Mouse (Mus musculus): Measurements from ENCODE around the gene Aplp2. TPM values are rescaled to one million over a fixed set of nuclear protein-coding genes. Genes with fewer than 3 reads are reported as not detected.

Gene Aplp2
- 721 and 724 TPM in 2 replicates for total RNA-seq (2014; fragmentation: Nextera tagmentation)
- total RNA-seq (2017), result 454 and 492 TPM in 2 replicates
- 65.1 and 79.4 TPM in 2 replicates for polyA plus RNA-seq (2012)

- peaks cover 14% of the 10 kb centered on the region for H3K36me3 ChIP-seq (replicated peaks)
- DNase-seq (ENCODE audit: low spot score) (peak; percentile 95), ATAC-seq (ENCODE audit: extremely low read depth, insufficient number of reproducible peaks, low FRiP score, poor library complexity, severe bottlenecking) (peak; percentile 95)
- 0 out of 2 replicates have a peak, but pooled peaks have one; percentile 44 for TF ChIP-seq POLR2AphosphoS5 (IDR thresholded peaks at IDR 0.05; ENCODE audit: insufficient replicate concordance, low read depth, low read length)
- TF ChIP-seq TAL1 (conservative IDR thresholded peaks at IDR 0.05; ENCODE audit: low read depth, low read length), result no peak
- H3K9me3 ChIP-seq (replicated peaks), result no peaks in the 10 kb centered on the region
- H3K4me3 ChIP-seq (ENCODE audit: low read depth, low read length), result peak within 1 kb of the TSS; percentile 98
- no peaks in the 10 kb centered on the region for H3K27me3 ChIP-seq (ENCODE audit: insufficient read depth, low read length)
- peaks cover 47% of the 10 kb centered on the region for H3K4me1 ChIP-seq (ENCODE audit: insufficient read depth, low read depth, low read length)
These were observed at the start of gene Aplp2 for GRCm38 (mm10) chr9:31211690-31212499. Aplp2 (minus strand) TSS chr9:31211815.

GRCm38 (mm10) chr9:31260219-31260618, 48.6 kb upstream of the Aplp2 start:
- DNase-seq (ENCODE audit: low spot score) (no peak), ATAC-seq (ENCODE audit: extremely low read depth, insufficient number of reproducible peaks, low FRiP score, poor library complexity, severe bottlenecking) (0 out of 2 replicates have a peak, but pooled peaks have one; percentile 12)
- Histone ChIP-seq H3K27me3 (ENCODE audit: insufficient read depth, low read length) (no peaks in the 10 kb centered on the region), H3K4me3 (ENCODE audit: low read depth, low read length) (no peak overlapping the region), H3K4me1 (ENCODE audit: insufficient read depth, low read depth, low read length) (peaks cover 69% of the 10 kb centered on the region), H3K36me3 (replicated peaks) (no peaks in the 10 kb centered on the region), H3K9me3 (replicated peaks) (no peaks in the 10 kb centered on the region)
- TF ChIP-seq CTCF (IDR thresholded peaks at IDR 0.05; ENCODE audit: low read depth, low read length) (no peak), GATA1 (IDR thresholded peaks at IDR 0.05; ENCODE audit: borderline replicate concordance, low read length) (no peak), POLR2AphosphoS5 (IDR thresholded peaks at IDR 0.05; ENCODE audit: insufficient replicate concordance, low read depth, low read length) (no peak), GATA2 (IDR thresholded peaks at IDR 0.05; ENCODE audit: borderline replicate concordance, low read depth, low read length) (no peak), TAL1 (conservative IDR thresholded peaks at IDR 0.05; ENCODE audit: low read depth, low read length) (no peak)

DNA sequence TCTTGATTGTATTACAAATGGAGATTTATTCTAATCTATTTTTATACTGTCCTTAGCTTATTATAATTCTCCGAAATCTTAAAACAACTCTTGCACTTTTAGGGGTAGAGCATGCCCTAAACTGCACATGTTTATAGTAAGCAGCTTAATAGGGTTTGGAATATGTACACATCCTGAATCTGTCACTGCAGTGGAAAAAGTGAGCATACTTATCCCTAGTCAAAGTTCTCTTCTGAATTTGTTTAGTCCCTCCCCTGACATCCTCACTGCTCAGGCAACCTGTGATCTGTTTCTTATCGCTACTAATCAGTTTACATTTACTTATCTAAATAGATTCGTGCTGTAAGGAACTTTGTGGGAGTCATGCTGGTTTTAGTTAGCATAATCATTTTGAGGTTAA, 46.6 kb upstream of the Aplp2 start:
- ATAC-seq (ENCODE audit: extremely low read depth, insufficient number of reproducible peaks, low FRiP score, poor library complexity, severe bottlenecking) (no peak), DNase-seq (ENCODE audit: low spot score) (no peak)
- Histone ChIP-seq H3K9me3 (replicated peaks) (no peaks in the 10 kb centered on the region), H3K27me3 (ENCODE audit: insufficient read depth, low read length) (no peaks in the 10 kb centered on the region), H3K4me3 (ENCODE audit: low read depth, low read length) (no peak overlapping the region), H3K36me3 (replicated peaks) (no peaks in the 10 kb centered on the region), H3K4me1 (ENCODE audit: insufficient read depth, low read depth, low read length) (peaks cover 80% of the 10 kb centered on the region)
- TF ChIP-seq TAL1 (conservative IDR thresholded peaks at IDR 0.05; ENCODE audit: low read depth, low read length) (no peak), CTCF (IDR thresholded peaks at IDR 0.05; ENCODE audit: low read depth, low read length) (no peak), GATA1 (IDR thresholded peaks at IDR 0.05; ENCODE audit: borderline replicate concordance, low read length) (no peak), POLR2AphosphoS5 (IDR thresholded peaks at IDR 0.05; ENCODE audit: insufficient replicate concordance, low read depth, low read length) (no peak), GATA2 (IDR thresholded peaks at IDR 0.05; ENCODE audit: borderline replicate concordance, low read depth, low read length) (no peak)

DNA sequence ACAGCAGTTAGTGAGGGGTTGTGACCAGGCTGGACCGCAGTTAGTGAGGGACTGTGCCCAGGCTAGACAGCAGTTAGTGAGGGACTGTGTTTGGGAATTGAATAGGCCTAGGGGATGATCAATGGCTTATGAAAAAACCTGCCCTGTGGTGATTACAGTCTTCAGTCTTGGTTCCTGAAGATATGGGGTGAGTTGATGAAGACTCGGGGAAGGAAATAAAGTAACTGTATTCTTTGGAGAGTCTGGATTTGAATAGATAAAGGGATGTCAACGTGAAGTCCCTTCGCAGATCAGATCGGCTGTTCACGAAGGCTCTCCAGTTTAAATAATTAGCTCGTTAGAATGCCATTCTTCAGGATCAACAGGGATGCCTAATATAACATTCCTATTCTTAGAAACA, 44.3 kb upstream of the Aplp2 start:
- peaks cover 76% of the 10 kb centered on the region for H3K4me1 ChIP-seq (ENCODE audit: insufficient read depth, low read depth, low read length)
- DNase-seq (ENCODE audit: low spot score), result no peak

GRCm38 (mm10) chr9:31254697-31255004, 43.0 kb upstream of the Aplp2 start:
- peaks cover 65% of the 10 kb centered on the region for H3K4me1 ChIP-seq (ENCODE audit: insufficient read depth, low read depth, low read length)
- H3K9me3 ChIP-seq (replicated peaks), result no peaks in the 10 kb centered on the region
- DNase-seq (ENCODE audit: low spot score) (no peak), ATAC-seq (ENCODE audit: extremely low read depth, insufficient number of reproducible peaks, low FRiP score, poor library complexity, severe bottlenecking) (peak; percentile 82)
- peak overlapping the region; percentile 67; the same call in 1 of the 2 replicates for H3K4me3 ChIP-seq (ENCODE audit: low read depth, low read length)
- TF ChIP-seq POLR2AphosphoS5 (IDR thresholded peaks at IDR 0.05; ENCODE audit: insufficient replicate concordance, low read depth, low read length) (no peak), CTCF (IDR thresholded peaks at IDR 0.05; ENCODE audit: low read depth, low read length) (no peak), GATA2 (IDR thresholded peaks at IDR 0.05; ENCODE audit: borderline replicate concordance, low read depth, low read length) (no peak), TAL1 (conservative IDR thresholded peaks at IDR 0.05; ENCODE audit: low read depth, low read length) (peak; percentile 94)
- H3K36me3 ChIP-seq (replicated peaks), result no peaks in the 10 kb centered on the region
- no peaks in the 10 kb centered on the region for H3K27me3 ChIP-seq (ENCODE audit: insufficient read depth, low read length)

More for the DNA sequence above, 44.3 kb upstream of the Aplp2 start:
- H3K4me3 ChIP-seq (ENCODE audit: low read depth, low read length), result peak overlapping the region; percentile 31; the same call in 1 of the 2 replicates
- TF ChIP-seq POLR2AphosphoS5 (IDR thresholded peaks at IDR 0.05; ENCODE audit: insufficient replicate concordance, low read depth, low read length) (no peak), TAL1 (conservative IDR thresholded peaks at IDR 0.05; ENCODE audit: low read depth, low read length) (peak; percentile 69)
- H3K9me3 ChIP-seq (replicated peaks), result no peaks in the 10 kb centered on the region
- 0 out of 2 replicates have a peak, but pooled peaks have one; percentile 1 for ATAC-seq (ENCODE audit: extremely low read depth, insufficient number of reproducible peaks, low FRiP score, poor library complexity, severe bottlenecking)
- H3K27me3 ChIP-seq (ENCODE audit: insufficient read depth, low read length), result no peaks in the 10 kb centered on the region
- H3K36me3 ChIP-seq (replicated peaks), result no peaks in the 10 kb centered on the region

- no peak for ATAC-seq (ENCODE audit: extremely low read depth, insufficient number of reproducible peaks, low FRiP score, poor library complexity, severe bottlenecking)
- Histone ChIP-seq H3K36me3 (replicated peaks) (no peaks in the 10 kb centered on the region), H3K9me3 (replicated peaks) (no peaks in the 10 kb centered on the region), H3K27me3 (ENCODE audit: insufficient read depth, low read length) (no peaks in the 10 kb centered on the region), H3K4me3 (ENCODE audit: low read depth, low read length) (peak overlapping the region; percentile 67), H3K4me1 (ENCODE audit: insufficient read depth, low read depth, low read length) (peaks cover 59% of the 10 kb centered on the region)
- TF ChIP-seq CTCF (IDR thresholded peaks at IDR 0.05; ENCODE audit: low read depth, low read length) (no peak), TAL1 (conservative IDR thresholded peaks at IDR 0.05; ENCODE audit: low read depth, low read length) (no peak), GATA1 (IDR thresholded peaks at IDR 0.05; ENCODE audit: borderline replicate concordance, low read length) (no peak), GATA2 (IDR thresholded peaks at IDR 0.05; ENCODE audit: borderline replicate concordance, low read depth, low read length) (no peak), POLR2AphosphoS5 (IDR thresholded peaks at IDR 0.05; ENCODE audit: insufficient replicate concordance, low read depth, low read length) (no peak)
- DNase-seq (ENCODE audit: low spot score), result no peak
These were observed 42.5 kb upstream of the Aplp2 start for GRCm38 (mm10) chr9:31253866-31254696.
